Mouse (Mus musculus) left cerebral cortex, adult 11 months (tissue): ENCODE data around the gene Zbtb3.

Source experiments
- DNase-seq: peaks from one replicate; pipeline ENCODE4 v3.0.0; 2022; ENCODE audit warnings: low spot score

Gene Zbtb3

GRCm38 (mm10) chr19:8841012-8841411 is 38.7 kb downstream of the Zbtb3 start:
- no peak for DNase-seq

- no peak for DNase-seq
These were observed 40.6 kb downstream of the Zbtb3 start for GRCm38 (mm10) chr19:8842961-8843360.

GRCm38 (mm10) chr19:8844371-8845129 is 42.2 kb downstream of the Zbtb3 start:
- no peak for DNase-seq

DNA sequence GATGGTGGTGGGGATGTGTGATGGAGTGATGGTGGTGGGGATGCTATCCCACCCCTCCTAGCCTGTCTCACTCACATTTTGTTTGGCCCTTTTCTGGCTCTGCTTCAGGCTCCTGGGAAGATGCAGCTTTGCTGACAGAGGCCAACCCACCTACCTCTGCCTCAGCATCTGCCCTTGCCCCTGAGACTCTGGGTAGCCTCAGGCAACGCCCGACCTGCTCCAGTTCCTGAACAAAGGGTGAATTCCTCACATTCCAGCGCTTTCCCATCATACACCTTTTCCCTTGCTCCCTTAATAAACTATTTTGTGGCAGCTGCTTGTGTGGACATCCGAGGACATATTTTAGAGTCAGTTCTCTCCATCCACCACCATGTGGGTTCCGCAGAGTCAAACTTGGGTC is 46.0 kb downstream of the Zbtb3 start:
- DNase-seq, result no peak

- no peak for DNase-seq
These were observed 48.1 kb downstream of the Zbtb3 start, which contains the start of gene Lrrn4cl for GRCm38 (mm10) chr19:8850402-8850901. Lrrn4cl (plus strand) TSS chr19:8850768.

GRCm38 (mm10) chr19:8851639-8852038 is 49.3 kb downstream of the Zbtb3 start:
- DNase-seq, result no peak

DNA sequence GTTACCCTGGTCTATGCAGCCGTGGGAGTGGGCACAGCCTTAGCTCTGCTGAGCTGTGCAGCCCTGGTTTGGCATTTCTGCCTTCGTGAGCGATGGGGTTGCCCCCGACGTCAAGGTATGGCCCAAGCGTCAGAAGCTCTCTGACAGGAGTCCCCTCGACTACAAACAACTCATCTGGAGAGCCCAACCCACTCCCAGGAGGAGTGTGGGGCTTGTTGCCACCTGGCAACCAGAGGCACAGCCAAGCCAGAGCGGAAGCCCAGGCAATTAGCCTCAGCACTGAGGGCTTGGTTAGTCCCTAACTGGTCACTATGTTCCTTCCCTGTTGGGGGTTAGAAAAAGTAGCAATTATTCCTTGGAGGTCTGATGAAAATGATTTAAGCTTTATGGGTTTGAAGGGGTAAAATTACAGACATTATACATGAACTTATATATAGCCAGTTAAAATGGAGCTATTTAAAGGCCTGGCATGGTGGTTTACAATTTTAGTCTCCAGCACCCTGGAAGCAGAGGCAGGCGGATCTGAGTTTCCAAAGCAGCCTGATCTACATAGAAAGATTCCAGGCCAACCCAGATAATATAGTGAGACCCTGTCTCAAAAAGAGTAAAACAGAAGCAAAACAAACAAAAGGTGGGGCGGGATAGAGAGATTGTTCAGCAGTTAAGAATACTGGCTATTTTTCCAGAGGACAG is 50.0 kb downstream of the Zbtb3 start:
- no peak for DNase-seq

DNA sequence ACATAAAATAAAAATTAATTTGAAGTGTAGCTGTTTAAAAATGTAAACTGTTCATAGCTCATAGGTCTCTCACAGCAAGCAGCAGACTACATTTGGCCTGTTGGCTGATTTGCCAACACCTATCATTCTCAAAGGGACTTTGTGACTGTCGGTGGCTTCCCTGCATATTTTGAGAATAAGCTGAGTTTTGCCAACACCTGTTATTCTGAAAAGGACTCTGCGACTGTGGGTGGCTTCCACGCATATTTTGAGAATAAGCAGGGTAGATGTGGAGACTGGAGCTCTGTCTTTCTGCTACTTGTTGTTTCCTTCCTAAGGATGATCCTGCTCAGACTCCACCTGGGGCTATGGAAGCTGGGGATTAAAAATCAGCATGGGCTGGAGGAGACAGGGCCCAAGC is 50.8 kb downstream of the Zbtb3 start:
- DNase-seq, result no peak
